Mouse (Mus musculus) limb, embryonic 14.5 days (tissue): Measurements from ENCODE around the gene Cxcl13. TPM values are rescaled to one million over a fixed set of nuclear protein-coding genes. Genes with fewer than 3 reads are reported as not detected.

Source experiments
- ATAC-seq: fragments of 200-750 bp; cut with Nextera tagmentation; 2 replicates; pipeline ENCODE4 v1.8.0; 2017; ENCODE audit warnings: low read depth, moderate number of reproducible peaks, moderate TSS enrichment; ENCODE audit not compliant: low FRiP score
- DNase-seq: peaks from one replicate; pipeline ENCODE4 v3.0.0-alpha.2; 2015; ENCODE audit warnings: low spot score
- H3K27ac ChIP-seq: fragments of 300-500 bp; sonication (generic); replicated peaks from 2 replicates; pipeline ENCODE4 v1.5.1; 2014; ENCODE audit warnings: low read depth, mild to moderate bottlenecking, low read length, moderate library complexity, mixed read lengths
- H3K27me3 ChIP-seq: fragments of 300-500 bp; sonication (generic); 2 replicates; pipeline ENCODE4 v1.6.1; 2014; ENCODE audit warnings: low read length, mixed read lengths; ENCODE audit not compliant: control insufficient read depth, insufficient read depth
- H3K36me3 ChIP-seq: fragments of 300-500 bp; sonication (generic); 2 replicates; pipeline ENCODE4 v1.6.1; 2014; ENCODE audit warnings: mild to moderate bottlenecking, low read length, moderate library complexity, mixed read lengths; ENCODE audit not compliant: control insufficient read depth, insufficient read depth
- H3K4me1 ChIP-seq: fragments of 300-500 bp; sonication (generic); 2 replicates; pipeline ENCODE4 v1.6.1; 2014; ENCODE audit warnings: antibody characterized with exemption, low read length, mixed read lengths; ENCODE audit not compliant: control insufficient read depth, insufficient read depth
- H3K4me2 ChIP-seq: fragments of 300-500 bp; sonication (generic); replicated peaks from 2 replicates; pipeline ENCODE4 v1.6.1; 2014; ENCODE audit warnings: low read depth, mild to moderate bottlenecking, low read length, moderate library complexity; ENCODE audit not compliant: severe bottlenecking
- H3K4me3 ChIP-seq: fragments of 300-500 bp; sonication (generic); replicated peaks from 2 replicates; pipeline ENCODE4 v1.5.1; 2014; ENCODE audit warnings: low read length
- H3K9ac ChIP-seq: fragments of 300-500 bp; sonication (generic); 2 replicates; pipeline ENCODE4 v1.6.1; 2014; ENCODE audit warnings: mild to moderate bottlenecking, low read depth, low read length, moderate library complexity; ENCODE audit not compliant: severe bottlenecking
- H3K9me3 ChIP-seq: fragments of 300-500 bp; sonication (generic); 2 replicates; pipeline ENCODE4 v1.6.1; 2016; ENCODE audit warnings: low read length; ENCODE audit not compliant: control insufficient read depth
- POLR2A ChIP-seq: fragments of 200-500 bp; IDR thresholded peaks from 2 replicates; pipeline ENCODE4 v1.8.0; 2012; ENCODE audit warnings: inconsistent platforms, mild to moderate bottlenecking, moderate library complexity, borderline replicate concordance; ENCODE audit not compliant: insufficient read depth, insufficient read length; ENCODE audit errors: extremely low read depth
- WGBS: fragments of 180-500 bp; shearing (Covaris S2); extraction: QIAGEN DNeasy Blood & Tissue Kit; methylation state at CpG from one replicate; pipeline ENCODE4 v1.1.7; 2014; 5-methylcytosine and 5-hydroxymethylcytosine counted together
- polyA plus RNA-seq, 2 experiments: library from polyadenylated mRNA; depleted of rRNA in 1 of 2; stranded (reverse) in 1 of 2; unstranded in 1 of 2; fragments of >200 nt; fragmentation: Nextera tagmentation in 1 of 2; extraction: Ambion mirVana in 1 of 2; gene quantifications; 2 replicates each; pipeline versions ENCODE4 v1.2.1 to v1.2.3; 2012 to 2014

The Cxcl13 gene
- polyA plus RNA-seq (2012; rRNA removed): 0.46 and 0.73 TPM in 2 replicates
- 0.75 and 1.7 TPM in 2 replicates for polyA plus RNA-seq (2014; fragmentation: Nextera tagmentation; extraction: Ambion mirVana)

DNA sequence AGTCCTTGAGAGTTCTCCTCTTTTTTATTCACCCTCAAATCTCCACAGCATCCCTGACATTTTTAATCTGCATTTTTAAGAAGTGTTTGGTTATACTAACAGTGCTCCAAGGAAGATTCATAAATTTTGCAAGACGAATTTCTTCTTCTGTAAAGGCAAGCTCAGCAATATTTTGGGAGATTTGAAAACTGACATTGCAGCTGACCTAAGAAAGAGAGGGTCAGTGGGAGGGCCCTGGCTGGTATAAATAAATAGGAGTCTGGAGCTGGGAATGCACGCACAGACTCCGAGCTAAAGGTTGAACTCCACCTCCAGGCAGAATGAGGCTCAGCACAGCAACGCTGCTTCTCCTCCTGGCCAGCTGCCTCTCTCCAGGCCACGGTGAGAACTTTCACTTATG lies at the start of gene Cxcl13:
TSS of gene Cxcl13 (plus strand) at position 301 of the 400 bp plus-strand sequence.
- H3K27me3 ChIP-seq: no peaks in the 10 kb centered on the region
- H3K4me3 ChIP-seq: no peak within 1 kb of the TSS
- H3K4me2 ChIP-seq: no peak within 1 kb of the TSS
- no peak within 1 kb of the TSS for H3K9ac ChIP-seq
- DNase-seq: no peak
- H3K4me1 ChIP-seq: no peaks in the 10 kb centered on the region
- no peak for ATAC-seq
- H3K27ac ChIP-seq: no peak within 1 kb of the TSS
- no peak for TF ChIP-seq POLR2A
- no peaks in the 10 kb centered on the region for H3K36me3 ChIP-seq
- 32% methylated on average over 5 of the region's 5 CpGs for WGBS
- no peaks in the 10 kb centered on the region for H3K9me3 ChIP-seq

DNA sequence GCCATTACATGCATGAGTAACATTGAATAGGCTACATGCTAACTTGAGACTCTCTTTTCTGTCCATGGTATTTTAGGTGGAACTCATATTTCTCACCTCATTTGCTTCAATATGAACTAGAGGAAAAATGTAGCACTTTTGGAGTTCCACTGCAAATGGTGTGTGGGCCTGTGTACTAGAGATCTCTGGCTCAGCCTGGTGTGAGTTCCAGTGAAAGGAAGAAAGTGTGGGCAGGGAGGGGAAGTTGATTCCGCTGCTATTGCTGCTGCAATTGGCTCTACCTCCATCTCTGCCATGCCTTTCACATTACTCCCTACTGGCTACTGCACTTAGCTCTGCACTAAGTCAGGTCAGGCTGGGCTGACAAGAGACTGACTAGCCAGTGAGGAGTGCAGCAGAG lies 45.7 kb upstream of the Cxcl13 start:
- Histone ChIP-seq H3K27me3 (no peaks in the 10 kb centered on the region), H3K9me3 (no peaks in the 10 kb centered on the region), H3K27ac (no peak overlapping the region), H3K9ac (no peak overlapping the region), H3K4me2 (no peak overlapping the region), H3K36me3 (no peaks in the 10 kb centered on the region), H3K4me1 (no peaks in the 10 kb centered on the region), H3K4me3 (no peak overlapping the region)
- ATAC-seq (no peak), DNase-seq (no peak)
- WGBS: 95% methylated on average over 1 of the region's 1 CpGs
- TF ChIP-seq POLR2A: no peak

- 83% methylated on average over 6 of the region's 6 CpGs for WGBS
- no peak overlapping the region for H3K4me3 ChIP-seq
These were observed 38.3 kb upstream of the Cxcl13 start for GRCm38 (mm10) chr5:95918491-95918890.

GRCm38 (mm10) chr5:95924023-95924422 lies 32.7 kb upstream of the Cxcl13 start:
- DNase-seq (no peak), ATAC-seq (no peak)
- no peak overlapping the region for H3K4me3 ChIP-seq
- H3K4me2 ChIP-seq: no peak overlapping the region
- no peak overlapping the region for H3K9ac ChIP-seq
- WGBS: 77% methylated on average over 6 of the region's 6 CpGs
- no peaks in the 10 kb centered on the region for H3K27me3 ChIP-seq
- H3K4me1 ChIP-seq: no peaks in the 10 kb centered on the region
- TF ChIP-seq POLR2A: no peak
- H3K27ac ChIP-seq: no peak overlapping the region
- no peaks in the 10 kb centered on the region for H3K36me3 ChIP-seq
- H3K9me3 ChIP-seq: no peaks in the 10 kb centered on the region

More at GRCm38 (mm10) chr5:95918491-95918890, 38.3 kb upstream of the Cxcl13 start:
- Histone ChIP-seq H3K4me2 (no peak overlapping the region), H3K36me3 (no peaks in the 10 kb centered on the region), H3K27me3 (no peaks in the 10 kb centered on the region), H3K9me3 (no peaks in the 10 kb centered on the region), H3K4me1 (no peaks in the 10 kb centered on the region), H3K27ac (no peak overlapping the region), H3K9ac (no peak overlapping the region)
- no peak for DNase-seq
- no peak for TF ChIP-seq POLR2A
- no peak for ATAC-seq

DNA sequence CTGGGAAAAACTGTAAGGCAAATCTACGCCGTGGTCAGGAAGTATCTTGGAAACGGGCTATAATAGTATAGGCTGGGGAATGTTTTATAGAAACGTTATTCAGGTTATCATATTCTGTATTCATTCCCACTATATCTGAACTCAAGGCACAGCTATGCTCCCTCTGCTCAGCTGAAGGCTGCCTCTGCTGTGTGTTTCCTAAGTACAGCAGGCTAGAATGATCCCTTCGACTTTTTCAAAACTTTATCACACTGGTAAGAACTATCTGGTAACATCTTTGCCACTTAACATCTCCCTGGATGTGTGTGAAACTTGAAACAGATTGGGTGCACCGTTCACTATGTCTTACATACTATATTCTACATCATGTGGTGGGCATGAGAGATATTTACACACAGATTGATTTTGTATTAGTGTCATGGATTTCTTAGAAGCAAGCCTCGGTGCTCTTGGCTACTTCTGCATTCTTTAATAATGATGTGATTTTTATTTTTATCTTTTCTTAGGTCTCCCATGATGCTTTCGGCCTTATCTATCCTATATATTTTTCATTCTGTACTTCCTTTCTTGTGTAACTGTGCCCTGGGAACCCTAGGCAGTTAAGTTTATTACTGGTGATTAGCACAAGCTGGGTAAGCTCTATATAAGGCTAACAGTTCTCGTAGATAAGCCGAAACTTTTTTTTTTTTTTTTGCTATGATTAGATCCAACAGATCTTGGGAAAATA lies 31.4 kb upstream of the Cxcl13 start:
- Histone ChIP-seq H3K4me3 (no peak overlapping the region), H3K4me2 (no peak overlapping the region), H3K9me3 (no peaks in the 10 kb centered on the region), H3K36me3 (no peaks in the 10 kb centered on the region), H3K27me3 (no peaks in the 10 kb centered on the region), H3K4me1 (no peaks in the 10 kb centered on the region), H3K9ac (no peak overlapping the region), H3K27ac (no peak overlapping the region)
- 83% methylated on average over 10 of the region's 10 CpGs for WGBS
- no peak for DNase-seq
- ATAC-seq: no peak
- no peak for TF ChIP-seq POLR2A
